Mouse (Mus musculus): ENCODE measurements around the gene Epb41l5. TPM values are rescaled to one million over a fixed set of nuclear protein-coding genes. Genes with fewer than 3 reads are reported as not detected.

Epb41l5 gene
- polyA plus RNA-seq, 2 experiments = 6.4 to 13.1 TPM

GRCm38 (mm10) chr1:119550064-119550463 lies 98.7 kb downstream of the Epb41l5 start:
- ATAC-seq (ENCODE audit: insufficient read depth) (no peak), DNase-seq (ENCODE audit: low read depth in 3 of 3, low spot score in 3 of 3) (no peak)
- no peaks in the 10 kb centered on the region for H3K9me3 ChIP-seq (ENCODE audit: control insufficient read depth, low read length)
- no peaks in the 10 kb centered on the region for H3K36me3 ChIP-seq (replicated peaks; ENCODE audit: control insufficient read depth, insufficient read depth, low read depth)
- WGBS (ENCODE audit: insufficient replicate concordance) = 65% methylated on average over 2 of the region's 2 CpGs
- no peak overlapping the region for H3K9ac ChIP-seq (replicated peaks)
- H3K27me3 ChIP-seq (ENCODE audit: control insufficient read depth, insufficient read depth, low read length) = no peaks in the 10 kb centered on the region
- TF ChIP-seq EP300 (IDR thresholded peaks at IDR 0.05; ENCODE audit: low read depth) (no peak), CTCF (IDR thresholded peaks at IDR 0.05; ENCODE audit: low read depth) (no peak)
- H3K4me3 ChIP-seq (ENCODE audit: insufficient read depth in 1 of 2, low read depth in 2 of 2, low read length in 2 of 2) = no peak overlapping the region
- H3K4me1 ChIP-seq (replicated peaks; ENCODE audit: control insufficient read depth in 2 of 2, insufficient read depth in 2 of 2, low read length in 1 of 2) = peaks cover 2 to 5% of the 10 kb centered on the region in 2 experiments
- H3K27ac ChIP-seq = no peak overlapping the region
- H3K4me2 ChIP-seq (ENCODE audit: low read depth) = no peak overlapping the region

GRCm38 (mm10) chr1:119549327-119549689 lies 99.5 kb downstream of the Epb41l5 start:
- no peak overlapping the region for H3K27ac ChIP-seq
- WGBS (ENCODE audit: insufficient replicate concordance) = 76% methylated on average over 7 of the region's 7 CpGs
- DNase-seq (ENCODE audit: low read depth in 3 of 3, low spot score in 3 of 3) (no peak), ATAC-seq (ENCODE audit: insufficient read depth) (no peak)
- H3K4me1 ChIP-seq (replicated peaks; ENCODE audit: control insufficient read depth in 2 of 2, insufficient read depth in 2 of 2, low read length in 1 of 2) = peaks cover 7 to 12% of the 10 kb centered on the region in 2 experiments
- H3K9me3 ChIP-seq (ENCODE audit: control insufficient read depth, low read length) = no peaks in the 10 kb centered on the region
- no peak overlapping the region for H3K4me2 ChIP-seq (ENCODE audit: low read depth)
- H3K9ac ChIP-seq (replicated peaks) = no peak overlapping the region
- no peak for TF ChIP-seq EP300 (IDR thresholded peaks at IDR 0.05; ENCODE audit: low read depth)
- TF ChIP-seq CTCF (IDR thresholded peaks at IDR 0.05; ENCODE audit: low read depth) = no peak
- H3K4me3 ChIP-seq (ENCODE audit: insufficient read depth in 1 of 2, low read depth in 2 of 2, low read length in 2 of 2) = no peak overlapping the region
- H3K36me3 ChIP-seq (replicated peaks; ENCODE audit: control insufficient read depth, insufficient read depth, low read depth) = no peaks in the 10 kb centered on the region
- H3K27me3 ChIP-seq (ENCODE audit: control insufficient read depth, insufficient read depth, low read length) = no peaks in the 10 kb centered on the region

- peak; percentile 32; the same call in 1 of the 2 replicates for ATAC-seq (ENCODE audit: insufficient read depth)
- 58% methylated on average over 7 of the region's 7 CpGs for WGBS (ENCODE audit: insufficient replicate concordance)
- no peak overlapping the region for H3K9ac ChIP-seq (replicated peaks)
Observed at GRCm38 (mm10) chr1:119548668-119549326, 100.0 kb downstream of the Epb41l5 start.

GRCm38 (mm10) chr1:119546490-119546889 lies 102.3 kb downstream of the Epb41l5 start:
- Histone ChIP-seq H3K27me3 (ENCODE audit: control insufficient read depth, insufficient read depth, low read length) (no peaks in the 10 kb centered on the region), H3K9ac (replicated peaks) (no peak overlapping the region), H3K9me3 (ENCODE audit: control insufficient read depth, low read length) (no peaks in the 10 kb centered on the region), H3K4me3 (ENCODE audit: insufficient read depth in 1 of 2, low read depth in 2 of 2, low read length in 2 of 2) (no peak overlapping the region), H3K4me1 (replicated peaks; ENCODE audit: control insufficient read depth in 2 of 2, insufficient read depth in 2 of 2, low read length in 1 of 2) (peaks cover 7 to 18% of the 10 kb centered on the region in 2 experiments), H3K36me3 (replicated peaks; ENCODE audit: control insufficient read depth, insufficient read depth, low read depth) (no peaks in the 10 kb centered on the region), H3K4me2 (ENCODE audit: low read depth) (no peak overlapping the region), H3K27ac (no peak overlapping the region)
- no peak for DNase-seq (ENCODE audit: low read depth in 3 of 3, low spot score in 3 of 3)
- TF ChIP-seq CTCF (IDR thresholded peaks at IDR 0.05; ENCODE audit: low read depth) (no peak), EP300 (IDR thresholded peaks at IDR 0.05; ENCODE audit: low read depth) (no peak)
- ATAC-seq (ENCODE audit: insufficient read depth) = no peak
- WGBS (ENCODE audit: insufficient replicate concordance) = 55% methylated on average over 3 of the region's 3 CpGs

More at GRCm38 (mm10) chr1:119548668-119549326, 100.0 kb downstream of the Epb41l5 start:
- peak; percentile 46 to 58 (median 53) for DNase-seq (ENCODE audit: low read depth in 3 of 3, low spot score in 3 of 3)
- TF ChIP-seq CTCF (IDR thresholded peaks at IDR 0.05; ENCODE audit: low read depth) = peak; percentile 87
- TF ChIP-seq EP300 (IDR thresholded peaks at IDR 0.05; ENCODE audit: low read depth) = no peak
- Histone ChIP-seq H3K27ac (no peak overlapping the region), H3K4me2 (ENCODE audit: low read depth) (no peak overlapping the region), H3K4me3 (ENCODE audit: insufficient read depth in 1 of 2, low read depth in 2 of 2, low read length in 2 of 2) (no peak overlapping the region), H3K36me3 (replicated peaks; ENCODE audit: control insufficient read depth, insufficient read depth, low read depth) (no peaks in the 10 kb centered on the region), H3K9me3 (ENCODE audit: control insufficient read depth, low read length) (no peaks in the 10 kb centered on the region), H3K4me1 (replicated peaks; ENCODE audit: control insufficient read depth in 2 of 2, insufficient read depth in 2 of 2, low read length in 1 of 2) (peaks cover 7 to 12% of the 10 kb centered on the region in 2 experiments), H3K27me3 (ENCODE audit: control insufficient read depth, insufficient read depth, low read length) (no peaks in the 10 kb centered on the region)

- Histone ChIP-seq H3K4me1 (replicated peaks; ENCODE audit: control insufficient read depth in 2 of 2, insufficient read depth in 2 of 2, low read length in 1 of 2) (peaks cover 7 to 19% of the 10 kb centered on the region in 2 experiments), H3K9ac (replicated peaks) (no peak overlapping the region), H3K9me3 (ENCODE audit: control insufficient read depth, low read length) (no peaks in the 10 kb centered on the region), H3K4me2 (ENCODE audit: low read depth) (no peak overlapping the region), H3K27ac (no peak overlapping the region), H3K27me3 (ENCODE audit: control insufficient read depth, insufficient read depth, low read length) (no peaks in the 10 kb centered on the region), H3K4me3 (ENCODE audit: insufficient read depth in 1 of 2, low read depth in 2 of 2, low read length in 2 of 2) (no peak overlapping the region), H3K36me3 (replicated peaks; ENCODE audit: control insufficient read depth, insufficient read depth, low read depth) (no peaks in the 10 kb centered on the region)
- no peak for DNase-seq (ENCODE audit: low read depth in 3 of 3, low spot score in 3 of 3)
- 80% methylated on average over 4 of the region's 4 CpGs for WGBS (ENCODE audit: insufficient replicate concordance)
- no peak for TF ChIP-seq EP300 (IDR thresholded peaks at IDR 0.05; ENCODE audit: low read depth)
- ATAC-seq (ENCODE audit: insufficient read depth) = no peak
Observed at GRCm38 (mm10) chr1:119545671-119546070, 103.1 kb downstream of the Epb41l5 start.

All from liver, embryonic 14.5 days (tissue).